Mouse (Mus musculus) cerebellum, adult 11 months (tissue): ENCODE data around the gene Tfr2.
"Not testable (repeated sequence)": the region's sequence is repeated elsewhere in the genome, so short reads cannot be mapped to it uniquely, and the experiment has no call there.

Experiments
- DNase-seq: peaks from one replicate; pipeline ENCODE4 v3.0.0; 2022

Gene Tfr2

GRCm38 (mm10) chr5:137590507-137590906 lies 20.9 kb downstream of the Tfr2 start:
- no peak for DNase-seq

- DNase-seq, result no peak
Observed at GRCm38 (mm10) chr5:137595921-137596320, 26.3 kb downstream of the Tfr2 start.

GRCm38 (mm10) chr5:137596601-137597261 lies 27.1 kb downstream of the Tfr2 start:
- DNase-seq, result no peak

- DNase-seq, result no peak
Observed at GRCm38 (mm10) chr5:137597625-137598024, 28.0 kb downstream of the Tfr2 start.

- DNase-seq, result no peak
Observed at GRCm38 (mm10) chr5:137598100-137598826, 28.6 kb downstream of the Tfr2 start.

GRCm38 (mm10) chr5:137599600-137599999 lies 30.0 kb downstream of the Tfr2 start:
- no peak for DNase-seq

- no peak for DNase-seq
Observed at GRCm38 (mm10) chr5:137600281-137600618, 30.6 kb downstream of the Tfr2 start.

- DNase-seq, result peak; percentile 95
Observed at GRCm38 (mm10) chr5:137600619-137601364, 31.2 kb downstream of the Tfr2 start, which contains the start of gene Mospd3. Gene Mospd3 (minus strand): TSS chr5:137601058.

- DNase-seq, result no peak
Observed at GRCm38 (mm10) chr5:137601365-137601729, 31.7 kb downstream of the Tfr2 start.

GRCm38 (mm10) chr5:137607860-137608653 lies 38.4 kb downstream of the Tfr2 start:
- DNase-seq, result no peak

GRCm38 (mm10) chr5:137608654-137609190 lies 39.1 kb downstream of the Tfr2 start:
- no peak for DNase-seq

- no peak for DNase-seq
Observed at GRCm38 (mm10) chr5:137609292-137609691, 39.7 kb downstream of the Tfr2 start.

- no peak for DNase-seq
Observed at GRCm38 (mm10) chr5:137610056-137610455, 40.4 kb downstream of the Tfr2 start.

- DNase-seq, result no peak
Observed at GRCm38 (mm10) chr5:137610548-137611244, 41.1 kb downstream of the Tfr2 start.

GRCm38 (mm10) chr5:137611245-137611602 lies 41.6 kb downstream of the Tfr2 start:
- no peak for DNase-seq

GRCm38 (mm10) chr5:137613076-137613475 lies 43.4 kb downstream of the Tfr2 start:
- DNase-seq, result no peak

- no peak for DNase-seq
Observed at GRCm38 (mm10) chr5:137613550-137613949, 43.9 kb downstream of the Tfr2 start, which contains the start of gene Pcolce. Gene Pcolce (minus strand): TSS chr5:137613784.

- not testable (repeated sequence) for DNase-seq
Observed at GRCm38 (mm10) chr5:137614921-137615320, 45.3 kb downstream of the Tfr2 start.

GRCm38 (mm10) chr5:137615347-137615746 lies 45.7 kb downstream of the Tfr2 start:
- no peak for DNase-seq

- DNase-seq, result no peak
Observed at GRCm38 (mm10) chr5:137623937-137624530, 54.4 kb downstream of the Tfr2 start.

- DNase-seq, result no peak
Observed at GRCm38 (mm10) chr5:137627991-137628390, 58.4 kb downstream of the Tfr2 start.
